Mouse (Mus musculus) heart, adult 2 months (tissue): ENCODE data around the gene Plb1. TPM values are rescaled to one million over a fixed set of nuclear protein-coding genes. Genes with fewer than 3 reads are reported as not detected.

Experiments
- DNase-seq, 2 experiments: peaks; one replicate each; pipeline ENCODE4 v3.0.0; 2021
- H3K27ac ChIP-seq: fragments of 200-600 bp; 2 replicates; pipeline ENCODE4 v1.8.1; 2022
- H3K27me3 ChIP-seq: fragments of 200-500 bp; 2 replicates; pipeline ENCODE4 v1.6.1; 2012; ENCODE audit warnings: mild to moderate bottlenecking, low read length, inconsistent platforms, mixed read lengths; ENCODE audit not compliant: control insufficient read depth, insufficient read depth
- H3K36me3 ChIP-seq: fragments of 200-500 bp; 2 replicates; pipeline ENCODE4 v1.6.1; 2012; ENCODE audit warnings: low read length, inconsistent platforms; ENCODE audit not compliant: control insufficient read depth, insufficient read depth
- H3K4me1 ChIP-seq: fragments of 200-500 bp; 2 replicates; pipeline ENCODE4 v1.6.1; 2011; ENCODE audit warnings: low read length; ENCODE audit not compliant: control insufficient read depth, insufficient read depth
- H3K4me3 ChIP-seq: fragments of 200-600 bp; 2 replicates; pipeline ENCODE4 v1.8.1; 2022
- H3K79me2 ChIP-seq: fragments of 200-500 bp; replicated peaks from 2 replicates; pipeline ENCODE4 v1.6.1; 2012; ENCODE audit warnings: mild to moderate bottlenecking, inconsistent platforms, low read length, moderate library complexity, mixed read lengths; ENCODE audit not compliant: control insufficient read depth, insufficient read depth
- H3K9ac ChIP-seq: fragments of 200-500 bp; 2 replicates; pipeline ENCODE4 v1.6.1; 2012; ENCODE audit warnings: low read depth, mild to moderate bottlenecking, control low read depth, inconsistent platforms, low read length, mixed read lengths
- CTCF ChIP-seq: fragments of 200-600 bp; IDR thresholded peaks from 2 replicates; pipeline ENCODE4 v1.8.1; 2022; ENCODE audit warnings: antibody characterized with exemption, mild to moderate bottlenecking, moderate library complexity
- EP300 ChIP-seq: fragments of 200-500 bp; IDR thresholded peaks from 2 replicates; pipeline ENCODE4 v1.6.1; 2011; ENCODE audit warnings: low read depth, low read length, control low read depth; ENCODE audit not compliant: insufficient read depth
- POLR2A ChIP-seq: fragments of 200-500 bp; IDR thresholded peaks from 2 replicates; pipeline ENCODE4 v1.6.1; 2011; ENCODE audit warnings: mild to moderate bottlenecking, low read depth, low read length, control low read depth; ENCODE audit not compliant: insufficient read depth
- WGBS: fragments of 180-500 bp; shearing (Covaris S2); methylation state at CpG from one replicate; pipeline ENCODE4 v1.1.7; 2018; 5-methylcytosine and 5-hydroxymethylcytosine counted together
- intact Hi-C: fragments of 180-260 bp; cut with DNase I; formaldehyde crosslinking; loops from one replicate; pipeline ENCODE4 v1.15.1; 2025
- polyA plus RNA-seq: library from polyadenylated mRNA; depleted of rRNA; stranded (reverse); fragments of >200 nt; gene quantifications from 2 replicates; pipeline ENCODE4 v1.2.3, GENCODE M21; 2012
- total RNA-seq, 2 experiments: library from RNA; stranded (reverse); gene quantifications; 2 replicates each; pipeline ENCODE4 v1.2.3; 2021

Gene Plb1
- total and polyA plus RNA-seq, 3 experiments = 0.82 to 1.6 (median 1.5) TPM

GRCm38 (mm10) chr5:32314731-32315130 lies 82.2 kb downstream of the Plb1 start:
- Histone ChIP-seq H3K79me2 (no peaks in the 10 kb centered on the region), H3K36me3 (no peaks in the 10 kb centered on the region), H3K27me3 (no peaks in the 10 kb centered on the region), H3K4me3 (no peak overlapping the region), H3K4me1 (no peaks in the 10 kb centered on the region), H3K27ac (no peak overlapping the region), H3K9ac (no peak overlapping the region)
- 35% methylated on average over 2 of the region's 2 CpGs for WGBS
- intact Hi-C loops = no loop called here
- no peak for DNase-seq
- TF ChIP-seq POLR2A (no peak), EP300 (no peak), CTCF (no peak)

DNA sequence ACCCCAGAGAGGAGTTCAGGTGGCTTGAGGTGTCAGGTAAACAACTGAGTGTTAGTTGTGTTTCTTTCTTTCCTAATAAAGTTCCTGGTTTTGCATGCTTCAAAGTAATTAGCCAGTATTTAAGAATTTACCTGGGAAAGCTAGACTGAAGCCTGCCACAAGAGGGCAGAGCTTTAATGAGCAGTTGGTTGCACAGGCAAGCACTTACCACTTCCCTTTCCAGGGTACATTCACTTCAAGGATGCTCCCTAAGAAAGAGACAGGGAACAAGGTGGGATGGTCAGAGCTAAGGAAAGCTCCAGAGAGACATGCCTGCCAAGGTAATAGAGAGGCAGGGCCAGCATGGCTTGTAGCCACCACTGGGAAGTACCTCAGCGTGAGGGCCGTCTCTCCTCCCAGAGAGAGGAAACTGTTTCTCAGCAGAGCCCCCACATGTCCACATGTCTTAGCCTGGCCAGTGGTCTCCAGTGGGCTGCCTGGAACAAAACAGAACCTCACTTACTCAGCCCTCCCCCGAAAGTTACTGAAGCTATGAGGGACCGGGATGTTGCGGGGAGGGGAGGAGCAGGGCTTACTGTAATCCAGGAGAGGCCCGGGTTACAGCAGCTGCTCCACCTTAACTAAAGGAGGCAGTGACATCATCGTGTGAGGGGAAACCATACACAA lies 89.8 kb downstream of the Plb1 start:
- Histone ChIP-seq H3K9ac (no peak overlapping the region), H3K36me3 (no peaks in the 10 kb centered on the region), H3K4me3 (no peak overlapping the region), H3K79me2 (no peaks in the 10 kb centered on the region), H3K27ac (no peak overlapping the region), H3K27me3 (no peaks in the 10 kb centered on the region), H3K4me1 (no peaks in the 10 kb centered on the region)
- intact Hi-C loops = loop anchor here (1.0 to 2.0 kb wide), 3 partner anchors 95 to 198 kb away; no protein-coding TSS in a partner anchor
- 32% methylated on average over 7 of the region's 7 CpGs for WGBS
- peak; percentile 35 to 58 for DNase-seq
- TF ChIP-seq POLR2A = no peak
- 0 out of 2 replicates have a peak, but pooled peaks have one; percentile 65 for TF ChIP-seq EP300
- peak; percentile 96 for TF ChIP-seq CTCF

GRCm38 (mm10) chr5:32328139-32328538 lies 95.6 kb downstream of the Plb1 start:
- Histone ChIP-seq H3K27ac (peak overlapping the region; percentile 49), H3K4me3 (no peak overlapping the region), H3K36me3 (no peaks in the 10 kb centered on the region; the same call in 1 of the 2 replicates), H3K79me2 (no peaks in the 10 kb centered on the region), H3K27me3 (no peaks in the 10 kb centered on the region), H3K4me1 (peaks cover 4% of the 10 kb centered on the region), H3K9ac (no peak overlapping the region)
- 39% methylated on average over 7 of the region's 7 CpGs for WGBS
- intact Hi-C loops = loop anchor here (2.0 kb wide), 1 partner anchor 67 kb away; no protein-coding TSS in a partner anchor
- no peak for DNase-seq
- TF ChIP-seq POLR2A = 0 out of 2 replicates have a peak, but pooled peaks have one; percentile 10
- no peak for TF ChIP-seq CTCF
- TF ChIP-seq EP300 = no peak

- 88% methylated on average over 4 of the region's 4 CpGs for WGBS
- Histone ChIP-seq H3K4me1 (peaks cover 5% of the 10 kb centered on the region), H3K27ac (no peak overlapping the region), H3K36me3 (no peaks in the 10 kb centered on the region; the same call in 1 of the 2 replicates), H3K27me3 (no peaks in the 10 kb centered on the region), H3K4me3 (no peak overlapping the region), H3K79me2 (no peaks in the 10 kb centered on the region), H3K9ac (no peak overlapping the region)
- no peak for TF ChIP-seq EP300
- TF ChIP-seq CTCF = no peak
- TF ChIP-seq POLR2A = no peak
- DNase-seq = no peak
- intact Hi-C loops = no loop called here
Measured at GRCm38 (mm10) chr5:32332591-32332990, 100.1 kb downstream of the Plb1 start.

GRCm38 (mm10) chr5:32335172-32335571 lies 102.7 kb downstream of the Plb1 start:
- no peaks in the 10 kb centered on the region for H3K36me3 ChIP-seq
- no peaks in the 10 kb centered on the region for H3K79me2 ChIP-seq
- peak; percentile 64 to 75 for DNase-seq
- no peak overlapping the region for H3K4me3 ChIP-seq
- 0 out of 2 replicates have a peak, but pooled peaks have one; percentile 24 for TF ChIP-seq EP300
- no peak for TF ChIP-seq POLR2A
- peaks cover 9% of the 10 kb centered on the region for H3K4me1 ChIP-seq
- no peaks in the 10 kb centered on the region for H3K27me3 ChIP-seq
- peak overlapping the region; percentile 62 for H3K27ac ChIP-seq
- H3K9ac ChIP-seq = no peak overlapping the region
- 16% methylated on average over 6 of the region's 6 CpGs for WGBS
- intact Hi-C loops = no loop called here

DNA sequence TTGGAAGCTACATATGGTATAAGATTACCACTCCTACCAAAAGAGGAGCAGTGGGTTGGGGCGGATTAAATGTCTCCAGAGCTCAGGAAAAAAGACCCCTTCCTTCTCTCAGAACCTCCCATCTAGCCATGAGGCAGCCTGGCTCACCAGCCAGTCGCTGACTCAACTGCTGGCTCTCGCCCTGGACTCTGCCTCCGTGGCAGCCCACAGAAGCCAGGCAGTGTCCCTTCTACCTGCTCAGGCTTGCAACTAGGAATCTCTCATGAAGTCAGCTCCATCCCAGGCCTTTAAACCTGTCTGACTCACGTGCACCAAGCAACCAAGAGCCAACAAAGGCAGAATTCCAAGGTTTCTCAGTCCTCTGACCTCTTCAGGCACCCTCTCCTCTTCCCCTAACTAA lies 103.6 kb downstream of the Plb1 start:
- peaks cover 9% of the 10 kb centered on the region for H3K4me1 ChIP-seq
- H3K9ac ChIP-seq = no peak overlapping the region
- TF ChIP-seq POLR2A (no peak), CTCF (no peak), EP300 (no peak)
- no peaks in the 10 kb centered on the region for H3K27me3 ChIP-seq
- DNase-seq = peak in 1 of 2 experiments; percentile 22
- intact Hi-C loops = no loop called here
- no peaks in the 10 kb centered on the region for H3K79me2 ChIP-seq
- H3K27ac ChIP-seq = no peak overlapping the region; the same call in 1 of the 2 replicates
- 69% methylated on average over 5 of the region's 5 CpGs for WGBS
- H3K4me3 ChIP-seq = no peak overlapping the region
- H3K36me3 ChIP-seq = no peaks in the 10 kb centered on the region
